Mouse (Mus musculus): Measurements from ENCODE around the gene 2010109A12Rik. TPM values are rescaled to one million over a fixed set of nuclear protein-coding genes. Genes with fewer than 3 reads are reported as not detected.

Gene 2010109A12Rik
- 1 to 10 TPM; 2.5 to 3.5 TPM for polyA plus RNA-seq (2017; shearing (Covaris generic))

DNA sequence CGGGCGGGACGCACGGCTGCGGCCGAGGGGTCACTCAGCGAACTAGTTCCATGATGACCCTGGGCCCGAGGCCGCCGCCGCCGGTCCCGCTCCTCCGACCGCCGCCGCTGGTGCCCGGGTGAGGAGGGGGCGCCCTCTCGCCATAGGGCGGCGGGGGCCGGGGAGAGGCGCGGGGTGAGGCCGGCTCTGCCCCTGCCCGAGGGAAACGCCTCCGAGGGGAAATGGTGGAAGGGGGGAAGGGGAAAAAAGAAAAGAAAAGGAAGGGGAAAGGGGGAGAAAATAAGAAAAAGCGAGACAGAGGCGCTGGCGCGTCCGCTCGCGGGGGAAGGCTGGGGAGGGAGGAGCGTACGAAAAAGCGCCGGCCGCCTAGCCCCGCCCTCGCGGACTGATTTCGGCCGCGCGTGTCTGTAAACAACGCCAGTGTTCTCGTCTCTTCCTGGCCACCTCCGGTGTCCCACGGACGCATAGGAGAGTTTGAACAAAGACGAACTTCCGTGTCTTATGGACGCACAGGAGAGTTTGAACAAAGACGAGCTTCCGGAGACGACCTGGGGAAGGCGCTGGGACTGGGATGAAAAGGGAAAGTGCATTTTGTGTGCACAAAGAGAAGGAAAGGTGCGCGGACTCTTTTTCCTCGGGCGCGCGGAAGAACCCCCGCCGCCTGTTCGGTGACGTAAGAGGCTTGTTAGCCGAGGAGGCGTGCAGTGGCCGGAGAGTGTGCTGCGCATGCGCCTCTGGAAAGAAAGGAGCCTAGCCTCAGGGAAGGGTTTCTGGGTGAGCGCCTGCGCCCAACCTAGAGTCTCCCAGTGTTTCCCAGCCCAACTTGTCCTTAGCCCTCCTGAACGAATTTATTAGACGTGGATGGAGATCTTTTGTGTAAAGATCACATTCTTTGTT is at the start of gene 2010109A12Rik, which contains the start of gene Ccni:
2010109A12Rik (plus strand) TSS at position 410 of the 897 bp plus-strand sequence.
Ccni (minus strand) TSS at position 387 of the 897 bp plus-strand sequence.

Other genes starting within 250 kb of the 2010109A12Rik start
- 1 to 10 TPM in 1 of 2 experiments, under 1 TPM in 1; 0.12 to 1.1 TPM for gene Sowahb, start 161.5 kb upstream of the 2010109A12Rik start, polyA plus RNA-seq (2017; shearing (Covaris generic))
- gene Sept11, start 113.1 kb upstream of the 2010109A12Rik start, polyA plus RNA-seq (2017; shearing (Covaris generic)), result 10 to 100 TPM; 51.7 to 69.6 TPM
- 100 to 1,000 TPM; 168 to 181 TPM for gene Ccni, start within 50 bp of the 2010109A12Rik start, polyA plus RNA-seq (2017; shearing (Covaris generic))
- 100 to 1,000 TPM in 1 of 2 experiments, 10 to 100 TPM in 1; 98.9 to 111 TPM for gene Ccng2, start 60.7 kb downstream of the 2010109A12Rik start, polyA plus RNA-seq (2017; shearing (Covaris generic))

All from inflammation-experienced regulatory T-cells (primary cell).